Comparison of ENCODE assay signal across 14 mouse cellular contexts in genomic region chr2:120058818-120059217, GRCm38 (mm10).
"Had no signal": no experiment of that assay in that cellular context is flagged by ENCODE, and none has a peak within 500 bp of the region (broad histone marks: within the 10 kb centered on the region; RNA-seq: fewer than 3 reads in every experiment).

No protein-coding gene starts in this region.

- H3K27ac ChIP-seq: left cerebral cortex, adult 2 months; liver, embryonic 12.5 days; midbrain, embryonic 10.5 days; neural tube, embryonic 15.5 days; stomach, embryonic 15.5 days had no signal

- H3K4me1 ChIP-seq: liver, embryonic 12.5 days; midbrain, embryonic 10.5 days; neural tube, embryonic 15.5 days had no signal

- DNase-seq: kidney, adult 8-10 months; kidney, postnatal 25 days; lung, postnatal 14 days; midbrain, embryonic 14.5 days; right cerebral cortex, postnatal 4 days; thymus, adult 2 months; thymus, postnatal 25 days had no signal

- H3K4me2 ChIP-seq: liver, embryonic 12.5 days; neural tube, embryonic 15.5 days; stomach, embryonic 15.5 days had no signal

- H3K9me3 ChIP-seq: liver, embryonic 12.5 days; midbrain, embryonic 10.5 days; neural tube, embryonic 15.5 days; stomach, embryonic 15.5 days had no signal

- ATAC-seq: intestine, postnatal 0 days; liver, embryonic 12.5 days had no signal

- H3K27me3 ChIP-seq: neural tube, embryonic 15.5 days; stomach, embryonic 15.5 days had no signal

- H3K4me3 ChIP-seq: left cerebral cortex, adult 2 months; liver, embryonic 12.5 days; midbrain, embryonic 10.5 days; myocyte; neural tube, embryonic 15.5 days; stomach, embryonic 15.5 days had no signal

- H3K36me3 ChIP-seq: liver, embryonic 12.5 days; midbrain, embryonic 10.5 days; neural tube, embryonic 15.5 days; stomach, embryonic 15.5 days had no signal

- H3K9ac ChIP-seq: liver, embryonic 12.5 days; neural tube, embryonic 15.5 days; stomach, embryonic 15.5 days had no signal
